Mouse (Mus musculus) megakaryocyte, embryonic 14.5 days (primary cell): ENCODE results near the gene Tet1.

Source experiments
- FLI1 ChIP-seq: IDR thresholded peaks from 2 replicates; pipeline ENCODE4 v1.6.1; 2012; ENCODE audit warnings: low read length, inconsistent platforms, mixed read lengths
- GATA1 ChIP-seq: IDR thresholded peaks from 3 replicates; pipeline ENCODE4 v1.6.1; 2012; ENCODE audit warnings: mixed read lengths, low read length, inconsistent platforms, borderline replicate concordance

GRCm38 (mm10) chr10:62831546-62831945 is 77.2 kb downstream of the Tet1 start:
- TF ChIP-seq GATA1 (no peak), FLI1 (no peak)
